Mouse (Mus musculus) frontal cortex, postnatal 36 days (tissue): Measurements from ENCODE around the gene Phtf2.

Source experiments
- DNase-seq, 2 experiments: peaks; one replicate each; pipeline ENCODE4 v3.0.0; 2022; ENCODE audit warnings: low spot score in 2 of 2

The Phtf2 gene

DNA sequence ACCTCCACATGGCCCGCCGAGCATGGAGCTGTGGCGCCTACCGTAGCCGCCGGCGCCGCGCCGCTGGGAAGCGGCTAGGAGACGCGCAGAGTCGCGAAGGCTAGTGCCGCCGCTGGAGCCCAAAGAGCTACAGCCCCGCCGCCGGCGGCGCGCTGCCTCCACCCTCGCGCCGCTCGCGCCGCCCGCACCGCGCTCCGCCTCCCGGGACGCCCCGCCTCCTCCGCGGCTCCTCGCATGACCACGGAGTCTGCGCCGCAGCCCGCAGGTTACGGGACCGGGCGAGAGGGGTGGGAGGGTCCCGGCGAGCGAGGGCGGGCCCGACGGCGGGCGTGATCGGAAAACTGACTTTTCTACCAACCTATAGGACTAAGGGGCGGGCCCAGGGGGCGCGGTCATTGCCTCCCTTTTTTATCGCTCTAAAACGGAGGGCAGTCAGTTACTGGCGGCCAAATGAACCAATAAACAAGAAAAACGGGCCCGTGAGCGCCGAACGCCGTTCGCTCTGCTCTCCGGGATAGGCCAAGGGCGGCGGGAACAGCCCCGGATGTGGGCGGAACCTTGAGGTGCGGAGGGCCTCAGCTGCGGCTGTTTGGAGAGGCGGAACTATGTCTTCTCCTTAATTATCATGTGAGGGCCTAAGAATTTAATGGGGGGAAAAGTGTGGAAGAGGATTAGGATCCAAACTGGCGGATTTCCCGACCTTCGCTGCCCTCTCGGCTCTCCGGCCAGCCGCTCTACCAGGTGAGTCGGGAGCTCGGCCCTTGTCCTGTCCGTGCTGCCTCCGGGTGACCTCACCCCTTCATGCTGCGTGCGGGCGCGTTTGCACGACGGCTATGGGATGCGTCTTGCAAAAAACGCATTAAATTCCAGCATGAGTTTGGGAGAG is at the start of gene Phtf2, which contains the start of gene Tmem60:
Gene Phtf2, minus strand, starts transcription at position 210 of the 886 bp plus-strand sequence.
Gene Tmem60, plus strand, starts transcription at position 277 of the 886 bp plus-strand sequence.
- peak; percentile 98 for DNase-seq

DNA sequence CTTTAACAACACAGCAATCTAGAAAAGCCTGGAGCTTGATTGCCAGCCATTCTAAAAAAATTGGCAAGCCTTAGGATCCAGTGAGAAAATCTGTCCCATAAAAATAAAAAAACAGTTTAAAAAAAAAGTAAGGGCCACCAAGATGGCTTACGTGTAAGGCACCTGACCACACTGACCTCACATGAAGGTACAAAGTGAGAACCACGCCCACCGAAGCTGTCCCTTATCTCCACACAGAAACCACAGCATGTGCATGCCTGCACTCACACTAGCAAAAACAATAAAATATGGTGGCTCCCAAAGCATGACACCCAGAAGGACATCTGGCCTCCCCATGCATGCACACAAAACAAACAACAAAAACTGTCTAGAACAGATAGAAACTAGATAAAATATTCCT is 49.4 kb upstream of the Phtf2 start:
- no peak for DNase-seq

DNA sequence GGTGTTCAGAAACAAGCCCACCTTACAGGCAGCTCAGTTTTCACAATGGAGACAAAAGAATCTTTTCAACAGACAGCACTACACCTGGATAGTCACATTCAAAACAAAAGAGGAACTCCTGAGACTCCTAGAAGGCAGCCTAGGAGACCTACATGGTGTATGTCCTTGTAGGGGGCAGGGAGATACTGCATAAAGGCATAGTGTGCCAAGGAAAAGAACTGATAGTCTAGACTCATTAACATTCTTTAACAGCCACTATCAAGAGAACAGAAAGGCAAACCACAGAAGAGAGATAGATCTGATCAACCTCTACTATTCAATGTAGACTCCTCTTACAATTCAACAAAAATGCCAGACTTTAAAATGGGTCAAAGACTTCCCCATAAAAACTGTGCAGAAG is 48.5 kb upstream of the Phtf2 start:
- DNase-seq: no peak

GRCm38 (mm10) chr5:20929669-20930151 is 47.8 kb upstream of the Phtf2 start:
- DNase-seq: no peak

GRCm38 (mm10) chr5:20925451-20925850 is 43.5 kb upstream of the Phtf2 start:
- no peak for DNase-seq

DNA sequence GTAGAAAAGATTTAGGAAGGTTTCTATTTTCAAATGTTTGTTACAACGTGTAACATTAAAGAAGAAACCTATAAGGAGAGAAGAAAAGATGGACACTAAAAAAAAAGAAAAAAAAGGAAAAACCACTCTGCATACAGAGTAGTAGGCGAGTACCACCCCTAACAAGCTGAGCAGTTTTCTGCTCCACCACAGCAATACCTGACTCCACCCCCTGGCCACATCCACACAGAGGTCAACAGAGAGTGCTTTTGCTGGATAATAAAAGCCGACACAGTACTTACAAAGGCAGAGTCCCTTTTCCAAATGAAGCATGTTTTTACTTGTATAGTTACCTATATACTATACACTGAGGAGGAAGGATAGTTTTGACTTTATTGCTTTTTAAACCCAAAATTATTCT is 42.7 kb upstream of the Phtf2 start:
- no peak for DNase-seq

GRCm38 (mm10) chr5:20919566-20919965 is 37.6 kb upstream of the Phtf2 start:
- DNase-seq: no peak

- DNase-seq: no peak
These were observed 37.0 kb upstream of the Phtf2 start for GRCm38 (mm10) chr5:20918967-20919366.

DNA sequence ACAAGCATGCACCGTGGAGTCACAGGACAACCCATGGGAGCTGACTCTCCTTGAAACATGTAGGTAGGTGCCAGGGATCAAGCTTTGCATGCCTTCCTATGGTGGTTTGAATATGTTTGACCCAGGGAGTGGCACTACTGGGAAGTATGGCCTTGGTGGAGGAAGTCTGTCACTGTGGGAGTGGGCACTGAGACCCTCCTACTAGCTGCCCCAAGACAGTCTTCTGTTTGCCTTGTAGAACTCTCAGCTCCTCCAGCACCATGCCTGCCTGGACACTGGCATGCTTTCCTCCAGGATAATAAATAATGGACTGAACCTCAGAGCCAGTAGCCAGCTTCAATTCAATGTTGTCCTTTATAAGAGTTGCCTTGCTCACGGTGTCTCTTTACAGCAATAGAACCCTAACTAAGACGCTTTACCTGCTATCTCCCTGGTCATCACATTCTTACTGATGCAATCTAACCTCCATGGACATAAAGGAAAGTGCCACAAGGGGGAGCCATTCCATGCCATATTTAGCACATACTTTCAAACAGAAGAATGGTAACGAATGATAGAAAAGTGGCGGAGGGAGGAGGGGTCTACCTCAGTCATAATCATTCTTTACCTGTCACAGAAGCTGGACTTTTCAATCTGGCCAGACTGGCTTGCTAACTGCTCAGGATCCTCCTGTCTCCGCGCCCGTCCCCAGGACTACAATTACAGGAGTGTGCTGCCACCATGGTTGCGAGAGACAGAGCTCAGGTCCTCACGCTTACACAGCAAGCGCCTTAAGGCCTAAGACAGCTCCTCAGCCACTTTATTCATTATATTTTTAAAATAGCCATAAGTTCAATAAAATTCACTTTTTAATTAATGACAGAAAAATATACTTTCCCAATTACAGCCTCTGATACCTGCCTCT is 31.7 kb upstream of the Phtf2 start:
- peak; percentile 36 to 85 for DNase-seq

GRCm38 (mm10) chr5:20911741-20912140 is 29.8 kb upstream of the Phtf2 start:
- no peak for DNase-seq

GRCm38 (mm10) chr5:20906191-20906590 is 24.3 kb upstream of the Phtf2 start:
- no peak for DNase-seq

GRCm38 (mm10) chr5:20905437-20905836 is 23.5 kb upstream of the Phtf2 start:
- no peak for DNase-seq

- DNase-seq: no peak
These were observed 22.7 kb upstream of the Phtf2 start for GRCm38 (mm10) chr5:20904647-20905046.

- DNase-seq: no peak
These were observed 15.7 kb upstream of the Phtf2 start for GRCm38 (mm10) chr5:20897446-20898167.

DNA sequence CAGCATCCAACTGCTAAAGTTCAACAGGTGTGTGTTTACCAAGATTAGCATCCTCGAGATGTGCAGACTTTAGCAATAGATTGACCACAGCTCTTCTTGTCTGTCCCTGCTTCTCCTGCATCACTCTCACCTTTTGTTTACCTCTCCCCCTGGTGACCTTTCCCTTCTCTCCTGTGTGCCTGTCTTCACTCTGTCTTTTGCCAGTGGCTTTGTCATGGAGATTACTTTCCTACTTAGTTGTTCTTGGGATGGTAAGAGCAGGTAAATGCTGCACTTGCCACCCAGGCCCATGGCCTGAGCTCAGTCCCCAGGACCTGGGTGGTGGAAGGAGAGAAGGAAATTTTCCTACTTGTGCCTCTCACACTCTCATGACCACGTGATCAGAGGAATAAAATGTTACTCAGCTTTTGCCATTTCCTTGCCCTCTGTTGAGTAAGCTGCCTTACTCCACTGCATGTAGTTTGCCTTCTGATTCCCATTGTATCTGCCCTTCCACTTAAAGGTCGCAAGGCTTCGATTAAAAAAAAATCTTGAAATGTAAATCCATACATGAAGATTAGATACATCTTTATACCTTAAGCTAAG is 2.2 kb upstream of the Phtf2 start:
- DNase-seq: no peak

GRCm38 (mm10) chr5:20880797-20881775 is 838 bp downstream of the Phtf2 start:
- DNase-seq: peak; percentile 48 to 56

- DNase-seq: no peak
These were observed 1.5 kb downstream of the Phtf2 start for GRCm38 (mm10) chr5:20880386-20880785.

GRCm38 (mm10) chr5:20876934-20877426 is 4.9 kb downstream of the Phtf2 start:
- DNase-seq: no peak

GRCm38 (mm10) chr5:20873146-20873545 is 8.8 kb downstream of the Phtf2 start:
- no peak for DNase-seq
